Mouse (Mus musculus) lung, postnatal 10 days (tissue): ENCODE measurements at regions not wholly inside any gene's neighbourhood (a gene's known extent, or its start where the extent isn't known, plus 50 kb on each side); places are given as distances from the start of the nearest gene placed in this dataset.

Experiments used
- DNase-seq: peaks from one replicate; pipeline ENCODE4 v3.0.0; 2021

- no peak for DNase-seq
These were observed 102.2 kb downstream of the Tmco5 start for GRCm38 (mm10) chr2:116980692-116981091.

- DNase-seq = no peak
These were observed 104.9 kb downstream of the Tmco5 start for GRCm38 (mm10) chr2:116983351-116983750.

GRCm38 (mm10) chr2:116983821-116984351, 105.4 kb downstream of the Tmco5 start:
- DNase-seq = peak; percentile 35

GRCm38 (mm10) chr2:116984597-116984996, 106.1 kb downstream of the Tmco5 start:
- no peak for DNase-seq

- no peak for DNase-seq
These were observed 107.1 kb downstream of the Tmco5 start for GRCm38 (mm10) chr2:116985549-116985948.

- no peak for DNase-seq
These were observed 110.6 kb downstream of the Tmco5 start for GRCm38 (mm10) chr2:116988953-116989674.

GRCm38 (mm10) chr2:116990106-116990505, 111.6 kb downstream of the Tmco5 start:
- no peak for DNase-seq

- DNase-seq = no peak
These were observed 113.1 kb downstream of the Tmco5 start for GRCm38 (mm10) chr2:116991561-116992042.

- DNase-seq = no peak
These were observed 115.2 kb downstream of the Tmco5 start for GRCm38 (mm10) chr2:116993724-116994123.

GRCm38 (mm10) chr2:116996302-116996701, 117.8 kb downstream of the Tmco5 start:
- DNase-seq = no peak

- DNase-seq = no peak
These were observed 120.3 kb downstream of the Tmco5 start for GRCm38 (mm10) chr2:116998822-116999221.

GRCm38 (mm10) chr2:116999592-116999991, 121.1 kb downstream of the Tmco5 start:
- no peak for DNase-seq

GRCm38 (mm10) chr2:117003976-117004375, 117.2 kb upstream of the Spred1 start:
- DNase-seq = no peak

GRCm38 (mm10) chr2:117006846-117007245, 114.3 kb upstream of the Spred1 start:
- DNase-seq = no peak

GRCm38 (mm10) chr2:117008922-117009321, 112.3 kb upstream of the Spred1 start:
- DNase-seq = no peak

- DNase-seq = no peak
These were observed 111.2 kb upstream of the Spred1 start for GRCm38 (mm10) chr2:117010001-117010400.

- DNase-seq = no peak
These were observed 110.2 kb upstream of the Spred1 start for GRCm38 (mm10) chr2:117010942-117011341.

GRCm38 (mm10) chr2:117017921-117018651, 103.1 kb upstream of the Spred1 start:
- DNase-seq = peak; percentile 29

GRCm38 (mm10) chr2:117018917-117019538, 102.1 kb upstream of the Spred1 start:
- DNase-seq = peak; percentile 89

GRCm38 (mm10) chr2:117019552-117019951, 101.6 kb upstream of the Spred1 start:
- DNase-seq = no peak

- DNase-seq = no peak
These were observed 99.4 kb upstream of the Spred1 start for GRCm38 (mm10) chr2:117021787-117022186.

- DNase-seq = no peak
These were observed 97.7 kb upstream of the Spred1 start for GRCm38 (mm10) chr2:117023436-117023835.

- no peak for DNase-seq
These were observed 94.1 kb upstream of the Spred1 start for GRCm38 (mm10) chr2:117027071-117027470.
